Mouse (Mus musculus): ENCODE measurements around the gene Rnf7.
"Not testable (repeated sequence)": the region's sequence is repeated elsewhere in the genome, so short reads cannot be mapped to it uniquely, and the experiment has no call there.

Rnf7 gene

DNA sequence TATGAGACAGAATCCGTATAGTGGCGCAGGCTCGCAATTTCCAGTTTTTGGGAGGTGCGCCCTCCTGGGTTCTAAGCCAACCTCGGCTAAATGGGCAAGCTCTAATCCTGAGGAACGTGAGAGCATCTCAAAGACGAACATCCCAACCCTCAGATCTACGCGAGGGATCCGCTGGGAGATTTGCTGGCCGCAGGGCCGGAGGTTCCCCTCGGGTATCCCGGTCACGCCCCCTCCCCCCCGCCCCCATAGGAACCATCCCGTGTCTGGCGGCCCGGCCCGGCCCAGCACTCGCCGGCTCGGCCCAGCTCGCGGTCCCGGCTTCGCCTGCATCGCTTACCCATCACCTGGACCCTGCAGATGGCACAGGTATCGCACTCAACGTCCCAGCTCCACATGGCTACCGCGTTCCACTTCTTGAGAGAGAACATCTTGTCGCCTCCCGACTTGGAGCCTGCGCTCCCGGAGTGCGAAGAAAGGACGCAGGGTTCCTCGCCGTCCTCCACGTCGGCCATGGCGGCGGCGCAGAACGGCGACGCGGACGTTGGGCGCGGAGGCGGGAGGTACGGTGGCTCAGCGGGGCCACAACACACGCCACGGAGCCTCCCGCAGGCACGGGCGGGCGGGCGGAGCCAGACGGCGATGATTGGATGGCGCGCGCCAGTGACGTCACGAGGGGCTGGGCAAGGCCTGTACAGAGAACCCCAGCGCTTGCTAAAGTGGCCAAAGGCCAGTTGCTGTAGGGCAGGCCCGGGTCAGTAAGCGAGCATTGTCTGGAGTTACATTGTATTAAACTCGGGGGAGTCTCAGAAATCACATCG, at the start of gene Rnf7:
TSS of gene Rnf7 (minus strand) at position 605 of the 818 bp plus-strand sequence.
- peak; percentile 99 for DNase-seq

DNA sequence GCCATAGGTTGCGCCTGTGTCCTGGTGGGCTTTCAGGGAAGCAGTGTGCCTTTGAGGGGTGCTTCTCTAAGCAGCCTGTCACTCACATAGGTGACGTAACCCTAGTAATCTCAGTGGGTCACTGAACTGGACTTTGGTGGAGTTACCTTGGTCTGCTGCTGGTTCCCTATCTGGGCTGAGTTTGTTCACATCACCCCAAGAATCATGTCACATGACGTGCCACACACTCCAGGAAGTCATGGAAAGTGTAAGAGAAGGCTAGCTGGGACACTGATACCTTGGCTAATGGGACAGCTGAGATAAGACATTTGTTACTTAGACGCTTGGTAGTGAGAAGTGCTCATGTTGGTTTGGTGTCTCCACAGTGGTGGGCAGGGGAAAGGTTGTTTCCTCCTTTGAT, 47.5 kb upstream of the Rnf7 start:
- DNase-seq, result no peak

DNA sequence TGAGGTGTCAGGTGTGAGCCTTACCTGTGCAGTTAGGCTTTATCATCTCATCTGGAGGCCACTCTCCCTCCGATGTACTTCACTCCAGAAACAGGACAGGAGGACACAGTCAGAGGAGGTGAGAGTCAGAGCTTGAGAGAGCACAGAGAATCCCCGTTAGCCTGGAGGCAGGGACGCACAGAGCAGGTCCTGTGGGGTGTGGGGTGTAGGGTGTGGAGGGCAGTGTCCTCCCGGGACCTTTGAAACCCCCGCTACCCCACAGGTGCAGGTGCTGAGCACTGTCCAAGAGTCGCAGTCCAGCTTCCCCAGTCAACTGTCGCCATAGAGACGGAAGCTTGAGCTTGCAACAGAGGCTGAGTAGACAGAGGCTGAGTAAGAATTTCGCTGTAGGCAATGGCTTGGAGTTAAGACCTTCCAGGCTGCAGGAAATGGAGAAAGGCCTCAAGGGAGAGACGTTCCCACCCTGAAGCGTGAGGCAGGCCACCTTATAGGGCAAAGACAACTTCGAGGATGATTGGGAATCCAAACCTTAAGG, 46.6 kb upstream of the Rnf7 start, which contains the start of gene Gm28729:
TSS of gene Gm28729 (minus strand) at position 293 of the 535 bp plus-strand sequence.
- no peak for DNase-seq

DNA sequence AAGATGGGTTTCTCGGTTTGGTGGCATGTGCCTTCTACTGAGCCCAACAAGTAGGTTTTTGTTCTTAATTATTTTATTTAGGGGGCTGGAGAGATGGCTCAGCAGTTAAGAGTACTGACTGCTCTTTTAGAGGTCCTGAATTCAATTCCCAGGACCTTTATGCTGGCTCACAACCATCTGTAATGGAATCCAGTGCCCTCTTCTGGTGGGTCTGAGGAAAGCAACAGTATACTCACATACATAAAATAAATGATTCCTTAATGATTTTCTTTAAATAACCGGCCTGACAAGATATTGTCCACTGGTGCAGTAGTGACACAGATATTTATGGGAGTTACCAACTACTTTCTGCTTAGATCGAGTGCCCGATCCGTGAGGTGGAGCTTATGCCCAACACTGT, 44.7 kb upstream of the Rnf7 start:
- DNase-seq, result no peak

DNA sequence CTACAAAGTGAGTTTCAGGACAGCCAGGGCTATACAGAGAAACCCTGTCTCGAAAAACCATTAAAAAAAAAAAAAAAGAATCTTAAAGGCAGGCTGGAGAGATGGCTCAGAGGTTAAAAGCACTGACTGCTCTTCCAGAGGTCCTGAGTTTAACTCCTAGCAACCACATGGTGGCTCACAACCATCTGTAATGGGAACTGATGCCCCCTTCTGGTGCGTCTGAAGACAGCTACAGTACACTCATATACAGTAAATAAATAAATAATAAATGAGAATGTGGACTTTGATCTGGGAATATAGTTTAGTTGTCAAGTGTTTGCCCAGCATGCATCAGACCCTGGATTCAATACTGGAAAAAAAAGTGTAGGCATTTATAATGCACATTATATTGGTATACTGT, 43.1 kb upstream of the Rnf7 start:
- not testable (repeated sequence) for DNase-seq

DNA sequence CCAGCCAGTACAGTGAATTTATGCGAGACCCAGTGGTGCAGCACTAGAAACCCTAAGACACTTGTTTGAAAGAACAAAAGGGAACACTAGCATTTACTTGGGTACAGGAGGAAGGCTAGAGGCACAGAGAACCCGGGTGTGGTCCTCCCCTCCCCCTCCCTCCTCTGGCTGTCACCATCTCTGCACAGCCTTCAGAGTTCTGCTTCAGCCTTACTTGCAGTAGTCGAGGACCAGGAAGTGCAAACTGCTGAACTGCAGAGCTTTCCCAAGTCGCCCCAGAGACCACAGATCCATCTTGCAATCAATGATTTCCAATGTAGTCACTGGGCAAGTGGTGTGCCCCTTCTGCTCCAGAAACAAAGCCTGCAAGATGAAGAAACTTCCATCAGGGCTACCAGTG, 39.0 kb upstream of the Rnf7 start:
- peak; percentile 39 for DNase-seq

DNA sequence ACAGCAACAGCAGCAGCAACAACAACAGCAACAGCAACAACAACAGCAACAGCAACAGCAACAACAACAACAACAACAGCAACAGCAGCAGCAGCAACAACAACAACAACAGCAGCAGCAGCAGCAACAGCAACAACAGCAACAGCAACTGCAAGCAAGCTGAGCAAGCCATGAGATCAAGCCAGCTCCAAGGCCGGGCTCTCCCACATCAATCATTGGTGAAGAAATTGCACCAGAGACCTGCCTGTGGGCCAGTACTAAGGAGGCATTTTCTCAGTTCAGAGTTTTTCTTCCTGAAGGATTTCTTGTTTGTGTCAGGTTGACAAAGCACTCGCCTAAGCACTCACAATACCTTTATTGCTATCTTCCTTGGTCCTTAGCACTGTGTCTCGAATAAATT, 38.3 kb upstream of the Rnf7 start:
- DNase-seq, result no peak

DNA sequence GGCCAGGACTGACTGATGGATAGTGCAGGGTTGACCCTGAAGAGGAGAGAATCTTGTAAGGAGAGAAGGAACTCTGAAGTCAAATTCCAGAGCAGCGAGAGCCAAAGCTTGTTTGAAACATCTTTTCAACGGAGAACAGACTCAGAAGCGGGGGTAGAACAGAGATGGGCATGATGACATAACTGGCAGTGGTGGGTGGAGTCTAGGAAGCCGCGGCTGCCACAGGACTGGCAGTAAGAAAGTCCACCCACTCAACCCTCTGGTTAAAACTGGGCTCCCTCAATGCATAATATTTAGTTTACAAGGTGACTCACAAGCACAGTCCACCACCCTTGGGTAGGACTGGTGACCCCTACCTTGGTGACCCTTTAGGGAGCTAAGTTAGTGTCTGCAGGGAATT, 37.3 kb upstream of the Rnf7 start:
- DNase-seq, result no peak

DNA sequence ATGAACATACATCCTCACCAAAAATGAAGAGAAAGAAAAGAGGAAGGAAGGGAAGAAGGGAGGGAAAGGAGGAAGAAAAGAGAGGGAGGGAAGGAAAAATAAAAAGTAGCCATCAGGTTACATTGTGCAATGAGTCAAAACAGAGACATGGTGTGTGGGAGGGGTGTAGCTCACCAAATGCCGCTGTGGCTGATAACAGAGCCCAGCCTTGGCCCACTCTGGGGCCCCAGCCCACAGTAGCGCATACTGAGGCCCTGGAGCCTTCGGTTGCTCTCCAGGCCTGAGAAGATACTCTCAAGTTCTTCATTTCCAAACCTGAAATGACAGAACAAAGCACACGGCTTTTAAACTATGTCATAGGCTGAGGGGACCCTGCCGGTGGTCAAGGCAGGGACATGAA, 35.8 kb upstream of the Rnf7 start:
- DNase-seq, result no peak

DNA sequence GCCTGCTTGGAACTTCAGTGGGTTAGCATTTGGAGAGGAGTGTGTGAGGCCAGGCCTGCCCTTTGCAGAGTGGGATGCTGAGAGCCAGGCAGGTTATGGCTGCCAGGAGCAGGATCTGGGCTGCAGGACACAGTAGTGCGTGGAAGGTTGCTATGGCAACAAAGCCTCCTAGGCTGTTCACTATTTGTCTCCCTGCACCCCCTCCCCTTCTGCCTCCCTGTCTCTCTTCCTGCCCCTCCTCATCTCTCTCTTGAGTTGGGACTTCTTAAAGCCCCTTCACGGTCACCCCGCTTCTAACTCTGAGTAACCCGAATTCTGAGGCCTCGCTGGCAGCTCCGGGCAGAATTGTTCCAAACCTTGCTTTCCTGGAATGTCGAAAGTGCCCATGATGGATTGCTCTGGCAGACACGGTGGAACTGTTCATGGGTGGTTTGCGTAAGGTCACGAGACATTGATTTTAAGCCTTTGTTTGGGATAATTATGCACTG, 27.6 kb upstream of the Rnf7 start:
- no peak for DNase-seq

DNA sequence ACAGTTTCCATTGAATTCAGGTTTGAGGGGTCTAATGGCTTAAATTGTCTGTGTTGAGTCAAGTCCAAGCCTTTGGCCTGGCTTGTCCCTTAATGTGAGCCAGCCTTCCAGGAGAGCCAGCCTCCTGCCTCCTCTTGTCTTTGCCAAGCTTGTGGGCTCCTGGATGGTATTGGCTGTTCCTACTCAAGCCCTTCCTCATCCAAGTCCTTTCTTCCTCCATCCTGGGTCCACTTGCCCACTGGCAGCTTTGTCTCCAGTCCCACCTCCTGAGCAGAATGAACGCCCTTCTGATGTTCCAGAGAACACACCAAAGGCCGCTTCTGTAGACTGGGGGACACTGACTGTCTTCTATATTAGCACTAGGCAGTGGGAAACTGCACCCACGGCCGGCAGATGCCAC, 26.7 kb upstream of the Rnf7 start:
- DNase-seq, result no peak

DNA sequence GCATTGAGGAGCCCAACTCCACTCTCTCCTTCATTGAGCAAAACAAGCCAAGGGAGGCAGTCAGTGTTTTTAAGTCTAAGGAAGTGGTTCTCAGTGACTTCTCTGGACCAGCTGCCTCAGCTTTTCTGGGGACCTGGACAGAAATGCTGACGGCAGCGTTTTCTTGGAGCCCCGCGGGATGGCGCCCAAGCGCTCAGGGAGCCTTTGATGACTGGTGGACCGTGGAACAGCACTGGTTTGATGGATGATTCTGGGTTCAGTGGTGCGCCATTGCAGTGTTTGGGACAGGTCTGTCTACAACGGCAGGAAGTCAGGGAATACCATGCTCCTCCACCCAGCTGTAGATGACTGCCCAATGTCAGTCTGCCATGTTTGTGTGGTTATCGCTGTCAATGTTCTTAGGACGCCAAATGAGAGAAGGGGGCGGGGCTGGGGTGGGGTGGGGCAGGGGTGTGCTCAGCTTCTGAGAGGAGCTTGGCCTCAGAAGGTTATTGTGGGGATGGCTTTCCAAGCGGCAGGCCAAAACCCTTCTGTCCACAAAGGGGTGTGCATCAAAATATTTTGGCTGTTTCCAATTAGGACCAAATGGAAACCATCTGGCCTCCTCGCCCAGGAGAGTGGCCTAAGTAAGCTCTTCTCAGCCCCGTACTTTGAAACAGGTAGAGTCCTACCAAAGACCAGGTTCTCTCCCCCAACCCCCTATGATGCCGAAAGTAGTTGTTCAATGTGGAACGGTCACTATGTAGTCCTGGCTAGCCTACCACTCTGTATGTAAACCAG, 25.8 kb upstream of the Rnf7 start:
- no peak for DNase-seq

DNA sequence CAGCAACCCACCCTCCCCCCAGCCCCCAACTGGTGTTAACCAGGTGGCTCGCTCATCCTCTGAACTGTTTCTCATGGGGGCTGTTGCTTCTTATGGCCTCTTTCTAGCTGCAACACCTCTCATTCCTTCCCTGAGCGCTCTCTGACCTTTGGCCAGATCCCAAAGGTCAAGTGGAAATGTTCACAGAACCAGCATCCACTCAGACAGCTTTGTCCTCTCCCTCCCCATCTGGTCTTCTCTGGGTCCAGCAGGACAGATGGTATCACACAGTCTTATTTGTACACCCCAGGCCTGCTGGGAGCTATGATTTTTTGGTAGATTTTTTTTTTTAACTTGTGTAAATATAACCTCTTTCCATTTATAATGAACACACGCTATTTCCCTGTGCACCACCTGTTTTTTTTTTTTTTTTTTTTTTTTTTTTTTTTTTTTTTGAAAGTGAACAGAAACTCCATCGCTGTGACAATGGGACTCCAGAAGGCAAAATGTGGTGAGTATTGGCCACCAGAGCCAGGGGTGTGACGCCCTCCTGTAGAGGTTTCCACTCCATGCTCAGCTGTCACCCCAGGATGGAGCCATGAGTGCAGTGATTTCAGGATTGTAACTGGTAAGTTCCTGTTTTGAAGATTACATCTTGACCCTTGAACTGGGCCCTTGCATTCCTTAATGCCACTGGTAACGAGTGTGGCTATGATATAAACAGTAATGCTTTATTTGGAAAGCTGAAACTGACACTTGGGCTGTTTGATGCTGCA, 24.6 kb upstream of the Rnf7 start:
- DNase-seq, result no peak

DNA sequence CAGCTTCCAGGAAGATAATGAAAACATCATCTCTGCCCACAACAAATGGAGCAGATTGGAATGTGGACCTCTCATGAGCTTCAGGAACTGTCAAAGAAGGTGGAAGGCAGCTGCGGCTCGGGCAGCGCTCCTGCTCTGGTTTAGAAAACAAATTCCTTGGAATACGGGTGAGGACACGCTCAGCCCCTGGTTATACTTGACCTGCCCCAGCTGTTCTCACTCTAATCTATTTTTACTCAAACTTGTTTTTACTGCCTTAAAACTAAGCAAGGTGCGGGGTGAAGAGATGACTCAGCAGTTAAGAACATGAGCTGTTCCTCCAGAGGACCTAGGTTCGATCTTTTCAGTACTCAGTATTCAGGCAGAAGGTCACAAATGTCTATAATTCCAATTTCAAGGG, 22.7 kb upstream of the Rnf7 start:
- DNase-seq, result no peak

DNA sequence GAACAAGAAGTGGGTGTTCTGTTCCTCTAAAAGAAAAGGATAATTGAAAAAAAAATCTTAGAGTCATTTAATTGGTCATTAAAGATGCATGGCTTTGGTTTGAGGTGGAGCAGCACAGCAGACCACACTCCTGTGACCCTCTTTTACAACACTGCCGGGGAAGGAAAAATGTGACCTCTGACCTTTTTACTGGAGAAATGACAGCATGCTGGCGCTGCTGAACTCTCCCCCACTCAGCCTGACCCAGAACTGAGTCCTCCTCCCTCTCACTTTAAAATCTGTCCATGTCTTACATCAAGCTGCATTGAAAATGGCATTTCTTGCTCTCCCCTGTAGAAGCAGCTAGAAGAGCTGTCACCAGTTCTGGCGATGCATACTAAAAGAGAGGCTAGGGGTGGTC, 14.7 kb upstream of the Rnf7 start:
- no peak for DNase-seq

DNA sequence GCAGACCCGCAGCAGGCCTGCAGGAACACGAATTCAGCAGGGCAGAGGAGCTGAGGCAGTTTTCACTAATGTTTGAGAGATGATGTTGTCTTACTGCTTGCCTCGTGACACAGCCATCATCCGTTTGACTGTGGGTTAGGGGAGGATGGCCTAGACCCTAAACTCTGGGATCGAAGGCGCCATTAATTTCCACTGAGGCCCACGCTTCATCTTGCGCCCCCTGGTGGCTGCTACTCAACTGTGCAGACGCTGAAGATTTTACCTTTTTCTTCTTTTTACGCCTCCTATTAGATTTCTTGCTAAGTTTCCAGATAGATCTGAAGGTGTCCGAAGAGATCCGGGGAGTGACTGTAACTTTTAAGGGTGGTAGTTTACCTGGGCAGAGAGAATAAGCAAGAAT, 13.3 kb upstream of the Rnf7 start:
- DNase-seq, result peak; percentile 62

DNA sequence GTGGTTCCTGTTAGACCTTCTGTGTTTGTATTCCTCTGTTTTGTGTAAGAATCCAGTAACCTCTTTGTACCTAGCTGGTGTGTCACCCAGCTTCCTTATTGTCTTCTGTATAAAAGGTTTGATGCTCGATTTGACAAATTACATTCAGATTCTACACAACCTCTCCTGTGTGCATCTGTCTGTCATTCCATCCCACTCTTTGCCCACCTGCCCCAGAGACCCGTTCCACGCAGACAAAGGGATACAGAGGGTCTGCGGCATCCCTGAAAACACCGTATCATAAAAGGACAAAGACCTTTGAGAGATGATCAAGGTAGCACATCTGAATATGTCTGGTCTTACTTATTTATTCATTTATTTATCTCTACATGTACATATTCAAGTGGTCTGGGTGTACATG, 9.4 kb upstream of the Rnf7 start:
- not testable (repeated sequence) for DNase-seq

DNA sequence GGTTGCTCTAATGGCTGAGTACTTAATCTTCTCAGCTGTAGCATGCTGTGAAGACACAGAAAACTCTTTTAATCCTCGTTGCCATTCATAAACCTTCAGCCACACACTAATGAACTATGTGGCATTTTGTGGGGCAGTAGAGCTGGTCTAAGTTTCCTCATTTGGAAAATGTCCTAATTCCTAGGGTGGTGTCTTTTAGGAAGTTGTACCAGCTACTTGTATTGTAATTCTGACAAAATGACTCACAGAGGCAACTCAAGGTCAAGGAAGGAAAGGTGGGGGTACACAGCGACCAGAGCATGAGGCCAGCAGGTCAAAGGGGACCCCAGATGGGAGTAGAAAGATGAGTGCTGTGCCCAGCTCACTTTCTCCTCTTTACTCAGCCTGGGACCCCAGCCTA, 5.2 kb upstream of the Rnf7 start:
- no peak for DNase-seq

DNA sequence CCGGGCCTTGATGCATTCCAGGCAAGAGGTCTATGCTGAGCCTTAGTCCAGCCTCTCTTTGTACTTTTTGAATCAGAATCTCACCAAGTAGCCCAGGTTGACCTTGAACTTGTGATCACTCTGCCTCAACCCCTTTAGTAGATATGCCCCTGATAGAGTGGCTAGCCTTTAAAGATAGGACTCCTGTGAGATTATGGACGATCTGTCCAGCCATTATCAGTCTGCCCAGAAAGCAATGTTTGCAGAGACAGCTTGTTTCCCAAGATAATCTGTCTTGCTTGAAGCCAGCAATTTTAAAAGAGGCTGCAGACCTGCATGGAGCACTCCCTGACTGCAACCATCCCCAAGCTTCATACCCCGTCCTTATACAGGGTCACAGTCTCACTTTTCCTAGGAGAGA, 4.6 kb upstream of the Rnf7 start:
- DNase-seq, result no peak

DNA sequence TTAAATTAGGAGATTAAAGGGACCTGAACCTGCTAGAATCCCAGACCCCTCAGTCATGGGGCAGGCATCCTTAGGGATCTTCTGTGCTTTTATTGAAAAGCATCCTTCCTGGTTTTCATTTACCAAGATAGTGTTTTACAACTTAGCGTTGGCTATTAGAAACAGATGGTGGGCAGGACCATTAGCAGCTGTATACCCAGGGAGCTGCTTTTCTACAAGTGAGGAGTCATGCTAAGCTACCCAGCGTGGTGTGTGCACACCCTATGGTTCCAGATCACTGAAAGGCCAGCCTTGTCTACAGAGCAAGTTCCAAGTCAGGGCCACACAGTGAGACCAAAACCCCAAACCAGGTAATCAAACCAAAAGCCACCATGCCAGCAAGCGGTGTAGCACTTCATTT, 6.1 kb downstream of the Rnf7 start:
- DNase-seq, result no peak

DNA sequence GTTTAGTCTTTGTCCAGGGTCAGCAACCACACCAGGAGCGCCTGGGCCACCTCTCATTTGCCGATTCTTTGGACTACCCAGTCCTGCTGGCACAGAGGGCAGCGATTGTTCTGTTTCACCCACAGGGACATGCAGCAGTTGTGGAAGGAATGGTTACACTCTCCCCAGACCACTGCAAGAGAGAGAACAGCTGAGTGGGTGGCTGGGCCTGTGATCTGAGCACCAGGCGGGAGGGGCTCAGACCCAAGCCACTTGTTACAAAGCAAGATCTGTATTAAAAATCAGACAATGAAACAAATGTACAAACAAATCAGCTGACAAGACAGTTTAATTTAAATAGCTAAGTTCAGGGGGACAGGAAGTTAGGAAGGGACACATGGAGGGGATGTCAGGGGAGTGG, 6.8 kb downstream of the Rnf7 start:
- DNase-seq, result not testable (repeated sequence)

DNA sequence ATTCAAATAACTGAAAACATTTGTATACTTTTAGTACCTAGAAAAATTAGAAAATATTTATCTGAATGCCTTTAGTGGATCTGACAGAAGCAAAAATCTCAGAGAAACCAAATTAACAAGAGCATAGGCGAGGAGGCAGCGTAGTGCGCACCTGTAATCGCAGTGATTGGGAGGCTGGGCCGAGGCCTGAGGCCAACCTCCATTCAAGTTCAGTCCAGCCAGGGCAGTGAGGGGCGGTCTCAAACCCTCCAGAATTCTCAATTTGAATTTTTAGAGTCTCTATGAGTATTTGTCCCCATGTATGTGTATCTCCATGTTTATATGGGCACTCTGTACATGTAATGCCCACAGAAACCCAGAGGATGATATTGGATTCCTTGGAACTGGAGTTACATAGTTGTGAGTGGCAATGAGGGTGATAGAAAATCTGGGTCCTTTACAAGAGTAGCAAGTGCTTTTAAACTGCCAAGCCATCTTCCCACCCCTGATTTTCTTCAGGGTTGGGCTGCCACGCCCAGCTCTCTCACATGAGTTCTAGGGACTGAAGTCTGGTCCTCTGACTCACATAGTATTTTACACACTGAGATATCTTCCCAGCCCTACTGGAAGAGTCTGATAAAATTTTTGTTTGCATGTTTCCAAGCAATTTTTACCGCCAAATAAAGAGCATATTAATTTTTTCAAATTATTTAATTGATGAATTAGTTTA, 8.1 kb downstream of the Rnf7 start:
- no peak for DNase-seq
